Mouse (Mus musculus) thymus, postnatal 10 days (tissue): ENCODE results near the gene Flrt3.

Experiments
- DNase-seq, 2 experiments: peaks; one replicate each; pipeline ENCODE4 v3.0.0; 2021; ENCODE audit warnings: low spot score in 2 of 2

Gene Flrt3

GRCm38 (mm10) chr2:140621730-140622337, 49.4 kb downstream of the Flrt3 start:
- DNase-seq, result no peak

DNA sequence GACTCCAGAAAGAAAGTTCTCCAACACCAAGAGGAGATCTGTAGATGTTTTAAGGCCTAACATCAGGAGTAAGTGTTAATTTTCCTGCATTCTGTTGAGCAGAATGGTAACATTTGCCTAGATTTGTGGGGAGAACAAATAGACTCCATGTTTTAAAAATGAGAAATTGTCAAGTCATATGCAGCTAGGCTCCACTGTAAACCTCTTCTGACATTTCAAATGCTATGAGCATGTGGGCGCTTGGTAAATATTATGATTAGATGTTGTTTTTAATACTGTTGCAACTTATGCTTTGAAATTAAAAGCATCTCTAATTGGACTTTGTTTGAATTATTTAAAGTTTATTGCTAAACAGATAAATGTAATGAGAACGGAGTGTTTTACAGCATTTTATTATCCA, 55.8 kb downstream of the Flrt3 start:
- DNase-seq, result no peak
